11 mouse cellular contexts compared by ENCODE assay signal in the genomic region with DNA sequence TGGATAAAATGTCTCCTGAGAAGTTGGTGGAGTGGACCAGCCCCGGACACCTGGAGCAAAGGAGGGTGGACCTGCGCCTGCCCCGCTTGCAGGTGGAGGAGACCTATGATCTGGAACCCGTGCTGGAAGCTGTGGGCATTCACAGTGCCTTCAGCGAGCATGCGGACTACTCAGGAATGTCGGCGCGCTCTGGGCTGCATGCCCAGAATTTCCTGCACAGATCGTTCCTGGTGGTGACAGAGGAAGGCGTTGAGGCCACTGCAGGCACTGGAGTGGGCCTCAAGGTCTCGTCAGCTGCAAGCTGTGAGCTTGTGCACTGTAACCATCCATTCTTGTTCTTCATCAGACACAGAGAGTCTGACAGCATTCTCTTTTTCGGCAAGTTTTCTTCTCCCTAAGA. TPM values are rescaled to one million over a fixed set of nuclear protein-coding genes. Genes with fewer than 3 reads are reported as not detected.
DNase-seq lines count a peak whose midpoint lies in the region; ATAC-seq and TF ChIP-seq lines count a peak whose summit lies in the region.
"Had no signal": no experiment of that assay in that cellular context is flagged by ENCODE, and none has a peak within 500 bp of the region (broad histone marks: within the 10 kb centered on the region; RNA-seq: fewer than 3 reads in every experiment).

No protein-coding gene starts in this region.

- ATAC-seq in Patski: peak; percentile 47
- peak; percentile 68 for ATAC-seq in heart, embryonic 13.5 days (ENCODE audit: extremely low read depth, insufficient number of reproducible peaks, low FRiP score, low TSS enrichment)
- ATAC-seq in monocyte, adult 5-6 weeks (replicated peaks; ENCODE audit: insufficient number of reproducible peaks, low FRiP score, low TSS enrichment, poor library complexity, severe bottlenecking): no peak

- WGBS in heart, embryonic 13.5 days: 30% methylated on average over 13 of the region's 13 CpGs

- H3K4me1 ChIP-seq in heart, embryonic 13.5 days: peaks cover 10% of the 10 kb centered on the region

- H3K4me2 ChIP-seq in heart, embryonic 13.5 days: peak overlapping the region; percentile 34

- H3K36me3 ChIP-seq in heart, embryonic 13.5 days: no peaks in the 10 kb centered on the region

- H3K27me3 ChIP-seq in Patski: no peaks in the 10 kb centered on the region
- no peaks in the 10 kb centered on the region for H3K27me3 ChIP-seq in heart, embryonic 13.5 days (replicated peaks)

- peak overlapping the region; percentile 81 for H3K27ac ChIP-seq in heart, embryonic 13.5 days (replicated peaks)

- POLR2A ChIA-PET in Patski (lab: Charles Lee): no interaction called here

- H3K9ac ChIP-seq in heart, embryonic 13.5 days: no peak overlapping the region

- CTCF ChIA-PET in Patski (lab: Charles Lee): no interaction called here

- no peak overlapping the region for H3K4me3 ChIP-seq in heart, embryonic 13.5 days

- no peaks in the 10 kb centered on the region for H3K9me3 ChIP-seq in heart, embryonic 13.5 days

- TF ChIP-seq CTCF in Patski (IDR thresholded peaks at IDR 0.05): no peak

- in situ Hi-C loops in Patski (cut with MboI; ENCODE audit: low pct_unique_long_range_greater_than_20kb): no loop called here

- DNase-seq in adrenal gland, adult (ENCODE audit: inconsistent age in 2 of 2, low spot score in 1 of 2): peak; percentile 66 to 67
- DNase-seq in adrenal gland, postnatal 4 days (ENCODE audit: low spot score in 2 of 2): no peak
- DNase-seq in kidney, postnatal 14 days: peak; percentile 4
- DNase-seq in kidney, adult 8-10 months: no peak
- no peak for DNase-seq in Patski (ENCODE audit: low read depth, low spot score)
- DNase-seq in layer of hippocampus, adult 9-11 months: no peak
- DNase-seq: cerebellum, adult 11 months; kidney, adult 9 months had no signal

RNA-seq across cellular contexts. Expression of a gene that starts 19.6 kb away (rescaled TPM):
- total RNA-seq in adrenal gland, postnatal 4 days (2021): not detected
- polyA plus RNA-seq in Patski (2021): not detected
- polyA plus RNA-seq in heart, embryonic 13.5 days (2015; fragmentation: Nextera tagmentation; extraction: Ambion mirVana): not detected in 2 replicates
- total RNA-seq in monocyte, adult 5-6 weeks (2017): not detected in 3 replicates
- polyA plus RNA-seq: limb, embryonic 11.5 days had no signal

RNA-seq across cellular contexts. Expression of a gene that starts 51.7 kb away (rescaled TPM):
- not detected for total RNA-seq in adrenal gland, postnatal 4 days (2021)
- polyA plus RNA-seq in Patski (2021): not detected
- polyA plus RNA-seq in heart, embryonic 13.5 days (2015; fragmentation: Nextera tagmentation; extraction: Ambion mirVana): not detected in 2 replicates
- not detected in 3 replicates for total RNA-seq in monocyte, adult 5-6 weeks (2017)
- polyA plus RNA-seq: limb, embryonic 11.5 days had no signal

Comparison
In these comparisons a context has a peak if more than half of its experiments do, and no peak if none do; other contexts are left out.
1. DNase-seq: peak in adrenal gland, adult (2 of 2) and kidney, postnatal 14 days (single experiment); none in adrenal gland, postnatal 4 days (0 of 2), kidney, adult 8-10 months (0 of 2), Patski (single experiment) and layer of hippocampus, adult 9-11 months (single experiment).